Mouse (Mus musculus) ES-Bruce4 (cell line): ENCODE data around the gene Glb1l2. TPM values are rescaled to one million over a fixed set of nuclear protein-coding genes. Genes with fewer than 3 reads are reported as not detected.
A peak's percentile ranks its signal among the peaks of the same experiment; 100 is the strongest.

Experiments used
- H3K27ac ChIP-seq: 2 replicates; pipeline ENCODE4 v1.5.1; 2012; ENCODE audit warnings: low read length, inconsistent platforms; ENCODE audit not compliant: insufficient read depth
- H3K27me3 ChIP-seq: 2 replicates; pipeline ENCODE4 v1.6.1; 2012; ENCODE audit warnings: mild to moderate bottlenecking, low read length, inconsistent platforms; ENCODE audit not compliant: control insufficient read depth, poor library complexity, insufficient read depth, severe bottlenecking
- H3K36me3 ChIP-seq: 2 replicates; pipeline ENCODE4 v1.6.1; 2012; ENCODE audit warnings: inconsistent platforms, mild to moderate bottlenecking, low read length, moderate library complexity; ENCODE audit not compliant: control insufficient read depth, poor library complexity, insufficient read depth, severe bottlenecking
- H3K4me1 ChIP-seq: one replicate; pipeline ENCODE4 v1.8.1; 2011; ENCODE audit warnings: low read length; ENCODE audit not compliant: control insufficient read depth, insufficient read depth
- H3K4me3 ChIP-seq: 2 replicates; pipeline ENCODE4 v1.5.1; 2011; ENCODE audit warnings: low read depth, mild to moderate bottlenecking, low read length
- H3K9ac ChIP-seq: 2 replicates; pipeline ENCODE4 v1.6.1; 2012; ENCODE audit warnings: low read depth, mild to moderate bottlenecking, inconsistent platforms; ENCODE audit not compliant: poor library complexity, severe bottlenecking
- H3K9me3 ChIP-seq: replicated peaks from 2 replicates; pipeline ENCODE4 v1.6.1; 2012; ENCODE audit warnings: mild to moderate bottlenecking, low read length, inconsistent platforms; ENCODE audit not compliant: control insufficient read depth, poor library complexity, insufficient read depth, severe bottlenecking
- CTCF ChIP-seq: IDR thresholded peaks from one replicate; pipeline ENCODE4 v1.8.1; 2011; ENCODE audit warnings: low read depth, low read length
- EP300 ChIP-seq: IDR thresholded peaks from 2 replicates; pipeline ENCODE4 v1.6.1; 2011; ENCODE audit warnings: low read depth, low read length; ENCODE audit not compliant: insufficient read depth
- POLR2A ChIP-seq: IDR thresholded peaks from one replicate; pipeline ENCODE4 v1.8.1; 2011; ENCODE audit warnings: low read length; ENCODE audit not compliant: insufficient read depth
- polyA plus RNA-seq: library from polyadenylated mRNA; stranded (reverse); fragments of >200 nt; gene quantifications from 2 replicates; pipeline ENCODE4 v1.2.4, GENCODE M21; 2011; ENCODE audit warnings: low read depth; ENCODE audit not compliant: missing spikeins, insufficient read depth, insufficient read length

Gene Glb1l2
- 4.5 and 5.0 TPM in 2 replicates for polyA plus RNA-seq

GRCm38 (mm10) chr9:26805935-26806666 is at the start of gene Glb1l2:
Gene Glb1l2, minus strand, starts transcription at chr9:26806468.
- H3K27me3 ChIP-seq, result no peaks in the 10 kb centered on the region
- peak within 1 kb of the TSS; percentile 86 for H3K4me3 ChIP-seq
- H3K9ac ChIP-seq, result peak within 1 kb of the TSS; percentile 50; the same call in 1 of the 2 replicates
- H3K36me3 ChIP-seq, result no peaks in the 10 kb centered on the region
- peak within 1 kb of the TSS; percentile 71 for H3K27ac ChIP-seq
- H3K4me1 ChIP-seq, result peaks cover 4% of the 10 kb centered on the region
- H3K9me3 ChIP-seq, result no peaks in the 10 kb centered on the region
- TF ChIP-seq CTCF (no peak), POLR2A (no peak), EP300 (no peak)

GRCm38 (mm10) chr9:26831089-26831488 is 24.8 kb upstream of the Glb1l2 start:
- Histone ChIP-seq H3K27ac (no peak overlapping the region), H3K4me1 (no peaks in the 10 kb centered on the region), H3K36me3 (no peaks in the 10 kb centered on the region), H3K9me3 (no peaks in the 10 kb centered on the region), H3K27me3 (no peaks in the 10 kb centered on the region), H3K9ac (no peak overlapping the region), H3K4me3 (no peak overlapping the region)
- TF ChIP-seq CTCF, result no peak

- no peak overlapping the region for H3K9ac ChIP-seq
- TF ChIP-seq CTCF (no peak), POLR2A (no peak)
- H3K27me3 ChIP-seq, result no peaks in the 10 kb centered on the region
- H3K36me3 ChIP-seq, result no peaks in the 10 kb centered on the region
- H3K4me3 ChIP-seq, result no peak overlapping the region
- H3K27ac ChIP-seq, result no peak overlapping the region
- H3K9me3 ChIP-seq, result no peaks in the 10 kb centered on the region
- H3K4me1 ChIP-seq, result no peaks in the 10 kb centered on the region
Observed at GRCm38 (mm10) chr9:26819942-26820341, 13.7 kb upstream of the Glb1l2 start.

GRCm38 (mm10) chr9:26808735-26809134 is 2.5 kb upstream of the Glb1l2 start:
- peaks cover 4% of the 10 kb centered on the region for H3K4me1 ChIP-seq
- no peaks in the 10 kb centered on the region for H3K9me3 ChIP-seq
- no peaks in the 10 kb centered on the region for H3K27me3 ChIP-seq
- H3K27ac ChIP-seq, result no peak overlapping the region
- H3K36me3 ChIP-seq, result no peaks in the 10 kb centered on the region
- no peak for TF ChIP-seq CTCF
- H3K4me3 ChIP-seq, result no peak overlapping the region
- H3K9ac ChIP-seq, result no peak overlapping the region

GRCm38 (mm10) chr9:26804321-26804720 is 1.9 kb downstream of the Glb1l2 start:
- H3K4me1 ChIP-seq, result peaks cover 4% of the 10 kb centered on the region
- H3K9me3 ChIP-seq, result no peaks in the 10 kb centered on the region
- no peaks in the 10 kb centered on the region for H3K36me3 ChIP-seq
- H3K27me3 ChIP-seq, result no peaks in the 10 kb centered on the region
- TF ChIP-seq CTCF (no peak), EP300 (no peak), POLR2A (no peak)
- H3K9ac ChIP-seq, result no peak overlapping the region
- no peak overlapping the region for H3K4me3 ChIP-seq
- no peak overlapping the region for H3K27ac ChIP-seq

- Histone ChIP-seq H3K4me1 (peaks cover 4% of the 10 kb centered on the region), H3K27ac (no peak overlapping the region), H3K27me3 (no peaks in the 10 kb centered on the region), H3K9ac (no peak overlapping the region), H3K36me3 (no peaks in the 10 kb centered on the region), H3K9me3 (no peaks in the 10 kb centered on the region), H3K4me3 (no peak overlapping the region)
- TF ChIP-seq POLR2A, result no peak
- TF ChIP-seq CTCF, result no peak
- no peak for TF ChIP-seq EP300
Observed at GRCm38 (mm10) chr9:26800357-26800756, 5.9 kb downstream of the Glb1l2 start.
